Mouse (Mus musculus): ENCODE data around the gene Hecw2. TPM values are rescaled to one million over a fixed set of nuclear protein-coding genes. Genes with fewer than 3 reads are reported as not detected.

The Hecw2 gene
- polyA plus RNA-seq, 1 experiment from 2014 or later = 2.9 TPM

DNA sequence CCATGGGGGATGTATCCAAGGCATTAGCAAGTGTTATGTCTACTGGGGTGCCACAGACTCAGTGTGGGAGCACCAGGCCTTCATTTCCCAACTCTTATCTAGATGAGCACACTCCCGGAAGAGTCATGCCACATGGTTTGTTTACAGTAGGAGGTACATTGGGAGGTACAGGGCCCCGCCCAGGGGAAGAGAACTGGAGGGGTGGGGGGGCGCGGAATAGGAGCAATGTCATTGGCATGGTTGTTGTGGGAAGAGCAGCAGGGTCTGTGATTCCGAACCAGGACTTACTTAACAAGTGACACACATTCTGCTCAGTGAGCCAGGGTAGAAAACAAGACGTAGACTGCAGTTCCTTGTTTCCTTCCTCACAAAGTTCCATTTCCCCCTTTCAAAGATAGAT is 344.1 kb downstream of the Hecw2 start:
- Histone ChIP-seq H3K9me3 (ENCODE audit: control insufficient read depth, low read length) (no peaks in the 10 kb centered on the region), H3K4me1 (replicated peaks; ENCODE audit: control insufficient read depth, insufficient read depth, low read length) (no peaks in the 10 kb centered on the region), H3K4me2 (ENCODE audit: low read depth, low read length, severe bottlenecking) (no peak overlapping the region), H3K36me3 (ENCODE audit: control insufficient read depth, insufficient read depth, low read length) (no peaks in the 10 kb centered on the region), H3K27me3 (ENCODE audit: control insufficient read depth, insufficient read depth, low read length) (no peaks in the 10 kb centered on the region), H3K9ac (ENCODE audit: low read length) (no peak overlapping the region), H3K27ac (ENCODE audit: low read depth, low read length) (no peak overlapping the region), H3K4me3 (ENCODE audit: low read depth, low read length) (no peak overlapping the region)
- WGBS = 90% methylated on average over 6 of the region's 6 CpGs
- ATAC-seq (replicated peaks; ENCODE audit: low FRiP score) (no peak), DNase-seq (ENCODE audit: low spot score) (no peak)

GRCm38 (mm10) chr1:53846665-53847237 is 348.2 kb downstream of the Hecw2 start:
- no peaks in the 10 kb centered on the region for H3K27me3 ChIP-seq (ENCODE audit: control insufficient read depth, insufficient read depth, low read length)
- no peak overlapping the region for H3K9ac ChIP-seq (ENCODE audit: low read length)
- H3K4me2 ChIP-seq (ENCODE audit: low read depth, low read length, severe bottlenecking) = no peak overlapping the region
- no peak overlapping the region for H3K27ac ChIP-seq (ENCODE audit: low read depth, low read length)
- H3K36me3 ChIP-seq (ENCODE audit: control insufficient read depth, insufficient read depth, low read length) = no peaks in the 10 kb centered on the region
- 68% methylated on average over 2 of the region's 2 CpGs for WGBS
- ATAC-seq (replicated peaks; ENCODE audit: low FRiP score) (no peak), DNase-seq (ENCODE audit: low spot score) (no peak)
- H3K9me3 ChIP-seq (ENCODE audit: control insufficient read depth, low read length) = no peaks in the 10 kb centered on the region
- H3K4me3 ChIP-seq (ENCODE audit: low read depth, low read length) = no peak overlapping the region
- H3K4me1 ChIP-seq (replicated peaks; ENCODE audit: control insufficient read depth, insufficient read depth, low read length) = no peaks in the 10 kb centered on the region

DNA sequence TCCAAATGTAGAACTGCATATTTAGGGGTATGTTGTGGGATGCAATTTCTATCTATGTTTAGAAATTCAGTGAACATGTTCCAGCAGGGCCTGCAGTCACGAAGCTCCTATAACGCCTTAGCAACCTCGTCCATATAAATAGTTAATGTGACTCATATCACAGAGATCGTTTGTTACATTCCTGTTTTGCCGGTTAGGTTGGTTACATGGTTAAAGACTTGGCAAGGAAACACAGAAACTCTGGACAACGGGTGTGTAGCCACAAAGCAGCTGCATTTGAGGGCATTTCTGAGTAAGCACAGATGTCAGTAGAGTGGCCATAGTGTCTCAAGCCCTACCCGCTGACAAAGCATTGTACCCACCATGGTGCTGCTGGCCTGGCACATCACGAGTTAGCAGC is 349.1 kb downstream of the Hecw2 start:
- H3K9ac ChIP-seq (ENCODE audit: low read length) = no peak overlapping the region
- H3K4me3 ChIP-seq (ENCODE audit: low read depth, low read length) = no peak overlapping the region
- no peak overlapping the region for H3K27ac ChIP-seq (ENCODE audit: low read depth, low read length)
- H3K27me3 ChIP-seq (ENCODE audit: control insufficient read depth, insufficient read depth, low read length) = no peaks in the 10 kb centered on the region
- H3K4me2 ChIP-seq (ENCODE audit: low read depth, low read length, severe bottlenecking) = no peak overlapping the region
- no peak for ATAC-seq (replicated peaks; ENCODE audit: low FRiP score)
- H3K36me3 ChIP-seq (ENCODE audit: control insufficient read depth, insufficient read depth, low read length) = no peaks in the 10 kb centered on the region
- 91% methylated on average over 8 of the region's 8 CpGs for WGBS
- no peak for DNase-seq (ENCODE audit: low spot score)
- H3K4me1 ChIP-seq (replicated peaks; ENCODE audit: control insufficient read depth, insufficient read depth, low read length) = no peaks in the 10 kb centered on the region
- no peaks in the 10 kb centered on the region for H3K9me3 ChIP-seq (ENCODE audit: control insufficient read depth, low read length)

DNA sequence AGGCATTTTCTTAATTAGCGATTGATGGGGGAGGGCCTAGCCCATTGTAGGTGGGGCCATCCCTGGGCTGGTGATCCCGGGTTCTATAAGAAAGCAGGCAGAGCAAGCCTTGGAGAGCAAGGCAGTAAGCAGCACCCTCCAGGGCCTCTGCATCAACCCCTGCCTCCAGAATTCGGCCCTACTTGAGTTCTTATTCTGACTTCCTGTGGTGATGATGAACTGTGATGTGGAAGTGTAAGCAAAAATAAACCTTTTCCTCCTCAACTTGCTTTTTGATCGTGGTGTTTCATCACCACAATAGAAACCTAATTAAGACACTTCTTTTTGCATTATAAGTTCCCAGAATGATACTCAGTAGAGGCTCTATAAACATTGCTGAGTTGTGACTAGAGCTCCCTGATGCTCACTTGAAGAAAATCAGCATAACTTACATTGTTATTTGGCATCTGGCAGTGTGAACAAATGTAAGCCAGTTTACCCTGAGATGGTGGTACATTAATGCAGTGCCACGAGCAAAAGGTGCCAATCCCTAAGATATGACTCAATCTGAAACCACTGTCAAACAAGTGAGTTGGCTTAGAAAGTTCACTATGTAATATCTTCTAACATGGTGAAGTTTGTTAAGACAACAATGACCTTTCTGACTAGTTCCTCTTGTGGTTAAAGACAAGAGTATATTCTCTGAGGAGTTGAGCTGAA is 349.9 kb downstream of the Hecw2 start:
- Histone ChIP-seq H3K9ac (ENCODE audit: low read length) (no peak overlapping the region), H3K27me3 (ENCODE audit: control insufficient read depth, insufficient read depth, low read length) (no peaks in the 10 kb centered on the region), H3K4me2 (ENCODE audit: low read depth, low read length, severe bottlenecking) (no peak overlapping the region), H3K27ac (ENCODE audit: low read depth, low read length) (no peak overlapping the region), H3K4me3 (ENCODE audit: low read depth, low read length) (no peak overlapping the region), H3K9me3 (ENCODE audit: control insufficient read depth, low read length) (no peaks in the 10 kb centered on the region), H3K36me3 (ENCODE audit: control insufficient read depth, insufficient read depth, low read length) (no peaks in the 10 kb centered on the region), H3K4me1 (replicated peaks; ENCODE audit: control insufficient read depth, insufficient read depth, low read length) (no peaks in the 10 kb centered on the region)
- DNase-seq (ENCODE audit: low spot score) = no peak
- ATAC-seq (replicated peaks; ENCODE audit: low FRiP score) = no peak
- 82% methylated on average over 5 of the region's 5 CpGs for WGBS

- Histone ChIP-seq H3K4me3 (ENCODE audit: low read depth, low read length) (no peak overlapping the region), H3K4me1 (replicated peaks; ENCODE audit: control insufficient read depth, insufficient read depth, low read length) (no peaks in the 10 kb centered on the region), H3K4me2 (ENCODE audit: low read depth, low read length, severe bottlenecking) (no peak overlapping the region), H3K27ac (ENCODE audit: low read depth, low read length) (no peak overlapping the region), H3K9ac (ENCODE audit: low read length) (no peak overlapping the region), H3K36me3 (ENCODE audit: control insufficient read depth, insufficient read depth, low read length) (no peaks in the 10 kb centered on the region), H3K27me3 (ENCODE audit: control insufficient read depth, insufficient read depth, low read length) (no peaks in the 10 kb centered on the region), H3K9me3 (ENCODE audit: control insufficient read depth, low read length) (no peaks in the 10 kb centered on the region)
- 92% methylated on average over 8 of the region's 8 CpGs for WGBS
- ATAC-seq (replicated peaks; ENCODE audit: low FRiP score) = no peak
- DNase-seq (ENCODE audit: low spot score) = no peak
Observed at GRCm38 (mm10) chr1:53844122-53844913, 350.6 kb downstream of the Hecw2 start.

- Histone ChIP-seq H3K9ac (ENCODE audit: low read length) (no peak overlapping the region), H3K4me1 (replicated peaks; ENCODE audit: control insufficient read depth, insufficient read depth, low read length) (no peaks in the 10 kb centered on the region), H3K27ac (ENCODE audit: low read depth, low read length) (no peak overlapping the region), H3K4me3 (ENCODE audit: low read depth, low read length) (no peak overlapping the region), H3K4me2 (ENCODE audit: low read depth, low read length, severe bottlenecking) (no peak overlapping the region), H3K36me3 (ENCODE audit: control insufficient read depth, insufficient read depth, low read length) (no peaks in the 10 kb centered on the region), H3K9me3 (ENCODE audit: control insufficient read depth, low read length) (no peaks in the 10 kb centered on the region), H3K27me3 (ENCODE audit: control insufficient read depth, insufficient read depth, low read length) (no peaks in the 10 kb centered on the region)
- DNase-seq (ENCODE audit: low spot score) (no peak), ATAC-seq (replicated peaks; ENCODE audit: low FRiP score) (no peak)
- 80% methylated on average over 3 of the region's 3 CpGs for WGBS
Observed at GRCm38 (mm10) chr1:53843051-53843450, 351.9 kb downstream of the Hecw2 start.

- Histone ChIP-seq H3K4me3 (ENCODE audit: low read depth, low read length) (no peak overlapping the region), H3K9ac (ENCODE audit: low read length) (no peak overlapping the region), H3K4me1 (replicated peaks; ENCODE audit: control insufficient read depth, insufficient read depth, low read length) (no peaks in the 10 kb centered on the region), H3K4me2 (ENCODE audit: low read depth, low read length, severe bottlenecking) (no peak overlapping the region), H3K36me3 (ENCODE audit: control insufficient read depth, insufficient read depth, low read length) (no peaks in the 10 kb centered on the region), H3K9me3 (ENCODE audit: control insufficient read depth, low read length) (no peaks in the 10 kb centered on the region), H3K27me3 (ENCODE audit: control insufficient read depth, insufficient read depth, low read length) (no peaks in the 10 kb centered on the region), H3K27ac (ENCODE audit: low read depth, low read length) (no peak overlapping the region)
- 72% methylated on average over 4 of the region's 4 CpGs for WGBS
- ATAC-seq (replicated peaks; ENCODE audit: low FRiP score) = no peak
- DNase-seq (ENCODE audit: low spot score) = no peak
Observed at GRCm38 (mm10) chr1:53841080-53841479, 353.9 kb downstream of the Hecw2 start.

GRCm38 (mm10) chr1:53839392-53839791 is 355.6 kb downstream of the Hecw2 start:
- H3K4me1 ChIP-seq (replicated peaks; ENCODE audit: control insufficient read depth, insufficient read depth, low read length) = no peaks in the 10 kb centered on the region
- 71% methylated on average over 2 of the region's 2 CpGs for WGBS
- no peaks in the 10 kb centered on the region for H3K9me3 ChIP-seq (ENCODE audit: control insufficient read depth, low read length)
- H3K4me2 ChIP-seq (ENCODE audit: low read depth, low read length, severe bottlenecking) = no peak overlapping the region
- no peaks in the 10 kb centered on the region for H3K36me3 ChIP-seq (ENCODE audit: control insufficient read depth, insufficient read depth, low read length)
- ATAC-seq (replicated peaks; ENCODE audit: low FRiP score) (no peak), DNase-seq (ENCODE audit: low spot score) (no peak)
- no peak overlapping the region for H3K27ac ChIP-seq (ENCODE audit: low read depth, low read length)
- H3K4me3 ChIP-seq (ENCODE audit: low read depth, low read length) = no peak overlapping the region
- H3K27me3 ChIP-seq (ENCODE audit: control insufficient read depth, insufficient read depth, low read length) = no peaks in the 10 kb centered on the region
- H3K9ac ChIP-seq (ENCODE audit: low read length) = no peak overlapping the region

Data from forebrain, embryonic 11.5 days (tissue).